Mouse (Mus musculus): Measurements from ENCODE around the gene Rbm39.
"Not testable (repeated sequence)": the region's sequence is repeated elsewhere in the genome, so short reads cannot be mapped to it uniquely, and the experiment has no call there.

The Rbm39 gene

DNA sequence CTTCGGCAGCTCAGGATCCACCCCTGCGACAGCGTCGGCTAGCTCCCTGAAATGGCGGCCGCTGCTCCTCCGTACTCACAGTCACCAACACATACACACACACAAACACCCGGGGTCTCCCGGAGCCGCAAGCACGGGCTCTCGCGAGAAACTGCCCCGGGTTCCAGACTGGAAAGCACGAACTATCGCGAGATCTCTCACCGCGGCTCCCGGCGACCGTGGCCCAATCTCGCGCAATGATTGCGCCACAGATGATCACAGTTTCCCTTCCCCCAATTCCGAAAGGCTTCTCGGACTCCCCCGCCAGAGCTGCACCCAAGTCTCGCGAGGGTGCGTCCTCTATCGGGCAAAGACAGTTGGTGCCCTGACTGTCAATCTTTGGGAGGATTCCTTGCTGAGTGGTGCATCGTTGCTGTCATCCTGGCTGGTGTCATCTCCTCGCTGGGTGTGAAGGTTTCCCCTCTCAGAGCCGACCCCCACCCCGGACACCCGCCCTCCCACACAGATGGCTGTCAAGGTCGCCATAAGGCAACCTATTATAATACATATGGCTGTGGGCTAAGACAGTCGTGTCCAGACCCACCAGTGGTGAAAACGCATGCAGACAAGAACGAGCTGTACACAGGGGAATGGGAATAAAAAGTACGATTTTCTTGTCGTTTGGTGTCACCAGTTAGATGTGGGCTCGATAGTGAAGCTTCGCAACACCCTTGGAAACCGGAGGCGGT, at the start of gene Rbm39:
Gene Rbm39, minus strand, starts transcription at position 145 of the 728 bp plus-strand sequence.
- no peak for DNase-seq (ENCODE audit: extremely low read depth, low read depth, low spot score)

DNA sequence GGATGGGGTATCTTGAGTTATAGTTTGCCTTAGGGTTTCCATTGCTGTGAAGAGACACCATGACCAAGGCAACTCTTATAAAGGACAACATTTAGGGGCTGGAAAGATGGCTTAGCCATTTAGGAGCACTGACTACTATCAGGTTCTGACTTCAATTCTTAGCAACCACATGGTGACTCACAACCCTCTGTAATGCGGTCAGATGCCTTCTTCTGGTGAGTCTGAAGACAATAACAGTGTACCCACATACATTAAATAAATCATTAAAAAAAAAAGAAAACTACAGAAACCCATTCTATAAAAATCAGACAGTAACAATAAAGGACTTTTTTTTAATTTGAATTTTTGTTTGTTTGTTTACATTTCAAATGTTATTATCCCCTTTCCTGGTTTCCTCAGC, 49.1 kb upstream of the Rbm39 start:
- DNase-seq (ENCODE audit: extremely low read depth, low read depth, low spot score): no peak

GRCm38 (mm10) chr2:156227689-156228088, 47.7 kb upstream of the Rbm39 start:
- DNase-seq (ENCODE audit: extremely low read depth, low read depth, low spot score): no peak

DNA sequence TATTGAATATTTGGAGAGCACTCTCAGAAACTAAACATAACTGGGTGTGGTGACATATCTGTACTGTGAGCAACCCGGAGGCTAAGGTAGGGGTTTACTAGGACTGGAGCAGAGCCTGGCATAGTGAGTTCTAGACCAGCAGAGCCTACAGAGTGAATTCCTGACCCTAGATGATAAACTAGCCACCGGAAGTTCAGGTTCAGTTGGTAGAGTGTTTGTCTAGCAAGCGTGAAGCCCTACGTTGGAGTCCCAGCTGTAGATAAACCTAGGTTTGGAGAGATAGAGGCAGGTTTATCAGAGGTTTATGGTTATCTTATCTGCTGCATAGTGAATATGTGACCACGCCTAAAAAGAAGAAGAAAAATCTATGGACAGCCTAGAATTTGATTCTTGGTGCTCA, 44.0 kb upstream of the Rbm39 start:
- no peak for DNase-seq (ENCODE audit: extremely low read depth, low read depth, low spot score)

GRCm38 (mm10) chr2:156222100-156222499, 42.1 kb upstream of the Rbm39 start:
- no peak for DNase-seq (ENCODE audit: extremely low read depth, low read depth, low spot score)

GRCm38 (mm10) chr2:156217786-156218185, 37.7 kb upstream of the Rbm39 start:
- no peak for DNase-seq (ENCODE audit: extremely low read depth, low read depth, low spot score)

GRCm38 (mm10) chr2:156203917-156204316, 23.9 kb upstream of the Rbm39 start:
- DNase-seq (ENCODE audit: extremely low read depth, low read depth, low spot score): no peak

DNA sequence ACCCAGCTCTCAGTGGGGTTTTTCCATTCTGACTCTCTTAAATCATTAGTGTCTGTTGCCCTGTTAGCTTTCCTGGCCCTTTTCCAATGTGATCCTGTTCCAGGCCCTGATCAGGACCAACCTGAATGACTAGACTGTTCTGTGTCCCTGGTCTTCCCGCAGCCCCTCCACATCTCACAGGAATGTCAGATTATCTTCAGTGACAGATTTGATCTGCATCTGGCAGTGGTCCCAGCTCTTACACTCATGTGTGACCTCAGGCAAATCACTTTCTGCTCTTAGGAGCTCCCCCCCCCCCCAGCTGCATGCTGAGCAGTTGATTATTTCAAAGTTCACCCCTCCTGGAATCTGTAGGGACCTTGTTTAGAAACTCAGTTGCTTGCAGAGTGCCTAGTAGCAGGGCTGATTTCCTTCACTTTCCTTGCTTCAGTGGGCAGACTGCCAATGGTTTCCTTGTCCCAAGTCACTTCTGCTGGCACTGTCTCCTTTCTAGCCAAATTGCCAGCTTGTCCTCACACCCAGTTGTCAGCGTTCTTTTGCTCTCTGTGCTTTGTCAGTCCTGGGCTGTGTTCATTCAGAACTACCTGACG, 22.9 kb upstream of the Rbm39 start:
- DNase-seq (ENCODE audit: extremely low read depth, low read depth, low spot score): no peak

DNA sequence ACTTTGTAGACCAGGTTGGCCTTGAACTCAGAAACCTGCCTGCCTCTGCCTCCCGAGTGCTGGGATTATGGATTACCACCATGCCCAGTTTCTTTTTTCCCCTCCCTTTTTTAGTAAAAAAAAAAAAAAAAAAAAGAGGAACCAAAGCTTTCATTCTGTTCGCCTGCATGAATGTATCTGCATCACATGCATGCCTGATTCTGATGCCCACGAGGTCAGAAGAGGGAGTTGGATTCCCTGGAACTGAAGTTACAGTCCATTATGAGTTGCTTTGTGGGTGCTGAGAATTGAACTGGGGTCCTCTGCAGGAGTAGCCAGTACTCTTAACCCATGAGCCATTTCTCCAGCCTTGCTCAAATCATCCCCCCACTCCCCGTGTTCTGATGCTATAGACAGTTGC, 21.4 kb upstream of the Rbm39 start:
- DNase-seq (ENCODE audit: extremely low read depth, low read depth, low spot score): no peak

GRCm38 (mm10) chr2:156199944-156200343, 19.9 kb upstream of the Rbm39 start:
- DNase-seq (ENCODE audit: extremely low read depth, low read depth, low spot score): no peak

DNA sequence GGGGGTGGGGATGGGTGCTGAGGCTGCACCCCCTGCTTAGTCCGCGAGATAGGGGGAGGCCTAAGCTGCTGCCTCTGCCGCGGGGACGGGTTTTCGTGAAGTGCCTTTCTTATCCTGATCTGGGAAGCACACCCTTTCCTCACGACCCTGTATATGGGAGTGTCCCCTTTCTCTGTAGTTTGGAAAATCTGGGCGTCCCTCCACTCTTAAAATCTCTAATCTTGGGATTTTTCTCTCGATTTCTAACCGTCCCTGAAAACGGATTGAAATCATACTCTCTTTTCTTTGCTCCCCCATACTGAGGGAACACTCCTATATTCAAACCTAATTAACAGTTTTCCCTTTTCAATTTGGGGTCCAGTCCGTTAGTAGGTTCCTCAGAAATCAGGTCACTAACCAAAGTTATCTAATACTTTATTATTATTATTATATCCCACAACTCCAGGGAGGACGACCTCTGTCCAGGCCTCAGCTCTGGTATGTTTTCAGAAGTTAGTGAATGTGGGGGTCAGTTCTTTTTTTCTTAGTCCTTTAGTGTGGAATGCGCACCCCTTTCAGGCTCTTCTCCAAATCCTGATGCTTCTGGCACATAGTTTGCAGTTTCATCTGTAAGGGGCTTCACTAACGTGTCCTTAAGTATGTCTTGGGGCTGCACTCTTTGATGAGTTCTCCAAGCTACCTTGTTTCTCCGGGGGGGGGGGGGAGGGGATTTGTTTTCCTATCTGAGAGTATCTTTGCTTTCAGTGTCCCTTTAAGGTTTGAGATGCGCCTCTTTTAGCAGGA, 17.3 kb upstream of the Rbm39 start:
- DNase-seq (ENCODE audit: extremely low read depth, low read depth, low spot score): no peak

DNA sequence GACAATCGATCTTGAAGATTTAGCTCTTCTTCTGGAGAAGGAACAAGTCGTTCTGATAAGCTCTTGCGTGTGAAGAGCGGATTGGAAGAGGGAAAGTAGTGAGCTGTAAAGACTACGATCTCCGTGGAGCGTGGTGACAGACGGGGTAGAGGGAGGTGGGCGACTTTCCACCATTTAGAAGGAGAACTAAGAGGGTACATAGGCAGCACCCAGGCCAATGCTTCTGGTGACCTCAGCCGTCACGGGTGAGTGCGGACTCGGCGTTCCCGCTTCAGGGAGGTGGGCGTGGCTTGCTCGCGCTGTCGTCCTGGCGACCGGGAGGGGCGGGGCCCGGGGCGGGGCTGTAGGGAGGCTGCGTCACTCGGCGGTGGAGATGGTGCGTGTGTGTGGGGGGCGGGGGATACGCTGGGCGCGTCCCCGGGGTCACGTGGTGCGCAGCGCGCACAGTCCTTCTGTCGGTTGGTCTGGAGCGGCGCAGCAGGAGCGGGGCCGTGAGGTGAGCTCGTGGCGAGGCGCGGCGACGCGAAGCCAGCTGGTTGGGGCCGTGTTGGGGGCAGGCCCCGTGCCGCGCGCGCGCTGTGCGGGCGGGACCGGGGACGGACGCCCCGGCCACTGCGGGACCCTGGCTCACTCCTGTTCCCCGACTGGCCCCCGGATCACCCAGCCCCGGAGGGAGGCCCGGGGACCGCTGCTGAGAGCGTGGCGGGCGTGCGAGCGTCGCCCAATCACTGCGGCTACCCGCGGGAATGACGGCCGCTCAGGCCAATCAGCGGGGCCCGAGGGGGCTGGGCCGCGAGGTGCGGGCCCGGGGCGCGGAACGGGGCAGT, 16.5 kb upstream of the Rbm39 start, which contains the start of gene Phf20:
Gene Phf20, plus strand, starts transcription at position 165 of the 827 bp plus-strand sequence.
- no peak for DNase-seq (ENCODE audit: extremely low read depth, low read depth, low spot score)

DNA sequence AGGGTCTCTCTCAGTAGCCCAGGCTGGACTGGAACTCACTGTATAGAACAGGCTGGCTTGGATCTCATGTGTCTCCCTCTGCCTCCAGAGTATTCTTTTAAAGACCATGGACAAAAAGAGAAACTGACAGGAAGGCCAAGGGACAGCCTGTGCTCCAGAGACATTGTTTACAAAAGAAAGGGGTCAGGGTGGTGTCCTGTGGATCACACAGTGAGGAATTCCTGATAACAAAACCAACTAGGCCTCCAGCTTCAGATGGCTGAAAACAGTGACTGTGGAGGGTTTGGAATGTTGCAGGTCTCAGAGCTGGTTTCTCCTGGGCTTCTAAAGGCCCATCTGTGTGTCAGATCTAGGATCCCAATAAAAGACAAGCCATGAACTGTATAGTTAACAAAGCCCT, 14.5 kb upstream of the Rbm39 start:
- no peak for DNase-seq (ENCODE audit: extremely low read depth, low read depth, low spot score)

GRCm38 (mm10) chr2:156193066-156193862, 13.2 kb upstream of the Rbm39 start:
- DNase-seq (ENCODE audit: extremely low read depth, low read depth, low spot score): no peak

GRCm38 (mm10) chr2:156192068-156192467, 12.0 kb upstream of the Rbm39 start:
- no peak for DNase-seq (ENCODE audit: extremely low read depth, low read depth, low spot score)

- DNase-seq (ENCODE audit: extremely low read depth, low read depth, low spot score): no peak
Measured at GRCm38 (mm10) chr2:156191540-156191939, 11.5 kb upstream of the Rbm39 start.

- DNase-seq (ENCODE audit: extremely low read depth, low read depth, low spot score): no peak
Measured at GRCm38 (mm10) chr2:156190004-156190896, 10.2 kb upstream of the Rbm39 start.

- not testable (repeated sequence) for DNase-seq (ENCODE audit: extremely low read depth, low read depth, low spot score)
Measured at GRCm38 (mm10) chr2:156189241-156189640, 9.2 kb upstream of the Rbm39 start.

DNA sequence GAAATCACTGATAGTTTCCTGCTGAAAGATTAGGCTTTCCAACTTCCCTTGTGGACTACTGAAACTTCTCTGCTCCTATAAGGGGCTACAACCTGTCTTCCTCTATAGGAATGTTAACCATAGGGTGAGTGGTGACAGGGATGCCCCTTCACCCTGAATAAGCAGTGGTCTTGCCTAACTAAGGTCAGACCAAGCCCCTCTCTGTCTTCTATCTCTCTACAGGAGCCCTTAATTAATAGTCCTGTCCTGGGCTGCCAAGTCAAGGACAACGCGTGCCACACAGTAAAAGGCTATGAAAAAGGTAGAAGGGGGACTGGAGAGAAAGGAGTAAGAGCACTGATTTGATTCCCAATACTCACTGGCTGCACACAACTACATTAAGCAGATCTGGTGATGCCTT, 1.6 kb upstream of the Rbm39 start:
- no peak for DNase-seq (ENCODE audit: extremely low read depth, low read depth, low spot score)
